8 mouse cellular contexts compared by ENCODE assay signal in genomic region chr15:45453797-45454196, GRCm38 (mm10).
DNase-seq lines count a peak whose midpoint lies in the region; ATAC-seq and TF ChIP-seq lines count a peak whose summit lies in the region.

No protein-coding gene starts in this region.

- H3K4me1 ChIP-seq in kidney, embryonic 16.5 days (ENCODE audit: insufficient read depth, low read length): no peaks in the 10 kb centered on the region

- H3K9me3 ChIP-seq in kidney, embryonic 16.5 days (ENCODE audit: low read length): no peaks in the 10 kb centered on the region

- peak; percentile 34 for DNase-seq in gastrocnemius, postnatal 10 days
- DNase-seq in gastrocnemius, postnatal 36 days: no peak
- peak; percentile 87 for DNase-seq in brain, embryonic 14.5 days (ENCODE audit: low read depth)
- peak; percentile 42 to 76 for DNase-seq in frontal cortex, adult 2 months (ENCODE audit: extremely low spot score in 1 of 2, low spot score in 1 of 2)
- DNase-seq in left cerebral cortex, adult 18-20 months (ENCODE audit: low spot score in 2 of 2): peak; percentile 36 to 67
- no peak for DNase-seq in embryo, embryonic 9.5 days (ENCODE audit: extremely low spot score)
- no peak for DNase-seq in adrenal gland, adult 8-10 months

- intact Hi-C loops in gastrocnemius, postnatal 36 days (cut with DNase I): no loop called here

- no peaks in the 10 kb centered on the region for H3K27me3 ChIP-seq in kidney, embryonic 16.5 days (ENCODE audit: insufficient read depth, low read length)

- no peak for TF ChIP-seq CTCF in brain, embryonic 14.5 days (IDR thresholded peaks at IDR 0.05; ENCODE audit: borderline replicate concordance, extremely low read depth, insufficient read depth, insufficient read length)

- H3K4me3 ChIP-seq in kidney, embryonic 16.5 days (ENCODE audit: low read length): no peak overlapping the region

- no peak overlapping the region for H3K4me2 ChIP-seq in kidney, embryonic 16.5 days (replicated peaks; ENCODE audit: low read depth, low read length)

- no peak for TF ChIP-seq POLR2A in brain, embryonic 14.5 days (IDR thresholded peaks at IDR 0.05; ENCODE audit: borderline replicate concordance, extremely low read depth, insufficient read depth, insufficient read length, poor library complexity, severe bottlenecking)

- H3K27ac ChIP-seq in kidney, embryonic 16.5 days (ENCODE audit: low read length): no peak overlapping the region

- H3K9ac ChIP-seq in kidney, embryonic 16.5 days (replicated peaks; ENCODE audit: low read length): no peak overlapping the region

- 86% methylated on average over 1 of the region's 1 CpGs for WGBS in kidney, embryonic 16.5 days

- no peak for ATAC-seq in kidney, embryonic 16.5 days (ENCODE audit: low FRiP score, low TSS enrichment)

- no peaks in the 10 kb centered on the region for H3K36me3 ChIP-seq in kidney, embryonic 16.5 days (ENCODE audit: insufficient read depth, low read length)

Comparison
In these comparisons a context has a peak if more than half of its experiments do, and no peak if none do; other contexts are left out.
1. DNase-seq: peak in gastrocnemius, postnatal 10 days (single experiment), brain, embryonic 14.5 days (single experiment), frontal cortex, adult 2 months (2 of 2) and left cerebral cortex, adult 18-20 months (2 of 2); none in gastrocnemius, postnatal 36 days (0 of 2), embryo, embryonic 9.5 days (single experiment) and adrenal gland, adult 8-10 months (single experiment).